Mouse (Mus musculus) forebrain, embryonic 14.5 days (tissue): ENCODE results near the gene 1110017D15Rik. TPM values are rescaled to one million over a fixed set of nuclear protein-coding genes. Genes with fewer than 3 reads are reported as not detected.

ENCODE experiments used
- ATAC-seq: fragments of 200-750 bp; cut with Nextera tagmentation; 2 replicates; pipeline ENCODE4 v1.8.0; 2017; ENCODE audit warnings: mild to moderate bottlenecking, moderate library complexity
- DNase-seq: peaks from one replicate; pipeline ENCODE4 v3.0.0-alpha.2; 2015; ENCODE audit warnings: low spot score
- H3K27ac ChIP-seq: fragments of 300-500 bp; sonication (generic); 2 replicates; pipeline ENCODE4 v1.5.1; 2014; ENCODE audit warnings: low read depth, mild to moderate bottlenecking, control low read depth, low read length, moderate library complexity
- H3K27me3 ChIP-seq: fragments of 300-500 bp; sonication (generic); replicated peaks from 2 replicates; pipeline ENCODE4 v1.6.1; 2014; ENCODE audit warnings: low read length, control low read depth, mixed read lengths; ENCODE audit not compliant: control insufficient read depth, insufficient read depth
- H3K36me3 ChIP-seq: fragments of 300-500 bp; sonication (generic); 2 replicates; pipeline ENCODE4 v1.6.1; 2014; ENCODE audit warnings: low read length, control low read depth; ENCODE audit not compliant: control insufficient read depth, insufficient read depth
- H3K4me1 ChIP-seq: fragments of 300-500 bp; sonication (generic); 2 replicates; pipeline ENCODE4 v1.6.1; 2014; ENCODE audit warnings: antibody characterized with exemption, low read length, control low read depth; ENCODE audit not compliant: control insufficient read depth, insufficient read depth
- H3K4me2 ChIP-seq: fragments of 300-500 bp; sonication (generic); 2 replicates; pipeline ENCODE4 v1.6.1; 2014; ENCODE audit warnings: mild to moderate bottlenecking, control low read depth, low read length
- H3K4me3 ChIP-seq: fragments of 300-500 bp; sonication (generic); 2 replicates; pipeline ENCODE4 v1.5.1; 2014; ENCODE audit warnings: low read depth, low read length, control low read depth
- H3K9ac ChIP-seq: fragments of 300-500 bp; sonication (generic); 2 replicates; pipeline ENCODE4 v1.6.1; 2014; ENCODE audit warnings: mild to moderate bottlenecking, low read length, control low read depth, moderate library complexity
- H3K9me3 ChIP-seq: fragments of 300-500 bp; sonication (generic); replicated peaks from 2 replicates; pipeline ENCODE4 v1.6.1; 2016; ENCODE audit warnings: low read length, control low read depth, mixed read lengths; ENCODE audit not compliant: control insufficient read depth
- WGBS: fragments of 180-500 bp; shearing (Covaris S2); extraction: QIAGEN DNeasy Blood & Tissue Kit; methylation state at CpG from one replicate; pipeline ENCODE4 v1.1.7; 2014; 5-methylcytosine and 5-hydroxymethylcytosine counted together
- polyA plus RNA-seq: library from polyadenylated mRNA; unstranded; fragments of >200 nt; fragmentation: Nextera tagmentation; extraction: Ambion mirVana; gene quantifications from 2 replicates; pipeline ENCODE4 v1.2.1, GENCODE M21; 2014

The 1110017D15Rik gene
- polyA plus RNA-seq, result 10.5 and 11.1 TPM in 2 replicates

DNA sequence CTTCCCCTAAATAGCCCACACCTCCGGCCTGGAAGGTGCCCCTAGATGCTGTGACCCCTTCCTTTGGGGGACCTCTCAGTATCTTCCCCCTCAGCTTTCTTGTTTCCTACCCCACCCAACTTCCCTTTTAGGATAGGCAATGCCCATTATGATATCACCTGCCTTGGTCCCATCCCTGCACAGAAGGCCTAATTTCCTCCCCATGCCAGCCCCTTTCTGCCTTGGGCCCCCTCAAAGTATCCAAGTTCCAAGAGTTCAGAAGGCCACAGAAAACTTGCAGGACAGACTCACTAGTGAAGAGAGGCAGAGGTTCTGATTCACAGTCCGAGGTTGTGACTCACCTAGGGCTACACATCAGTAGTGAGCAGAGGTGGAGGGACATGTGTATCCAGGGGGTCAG lies at the start of gene 1110017D15Rik:
TSS of gene 1110017D15Rik (minus strand) at position 101 of the 400 bp plus-strand sequence.
- 98% methylated on average over 2 of the region's 2 CpGs for whole genome bisulfite sequencing
- no peak for ATAC-seq

GRCm38 (mm10) chr4:41566123-41566522 lies 49.0 kb upstream of the 1110017D15Rik start:
- Histone ChIP-seq H3K9me3 (no peaks in the 10 kb centered on the region), H3K9ac (no peak overlapping the region), H3K27me3 (no peaks in the 10 kb centered on the region), H3K4me1 (peaks cover 18% of the 10 kb centered on the region), H3K4me3 (no peak overlapping the region), H3K4me2 (no peak overlapping the region), H3K36me3 (no peaks in the 10 kb centered on the region), H3K27ac (no peak overlapping the region)
- WGBS, result 12% methylated on average over 3 of the region's 3 CpGs
- no peak for ATAC-seq
- no peak for DNase-seq

More for the DNA sequence above, at the start of gene 1110017D15Rik:
- H3K27me3 ChIP-seq, result no peaks in the 10 kb centered on the region
- H3K4me3 ChIP-seq, result no peak within 1 kb of the TSS
- H3K27ac ChIP-seq, result no peak within 1 kb of the TSS
- H3K9ac ChIP-seq, result no peak within 1 kb of the TSS
- peaks cover 6% of the 10 kb centered on the region; the same call in 1 of the 2 replicates for H3K4me1 ChIP-seq
- peaks cover 12% of the 10 kb centered on the region for H3K36me3 ChIP-seq
- DNase-seq, result no peak
- H3K4me2 ChIP-seq, result no peak within 1 kb of the TSS
- H3K9me3 ChIP-seq, result no peaks in the 10 kb centered on the region

DNA sequence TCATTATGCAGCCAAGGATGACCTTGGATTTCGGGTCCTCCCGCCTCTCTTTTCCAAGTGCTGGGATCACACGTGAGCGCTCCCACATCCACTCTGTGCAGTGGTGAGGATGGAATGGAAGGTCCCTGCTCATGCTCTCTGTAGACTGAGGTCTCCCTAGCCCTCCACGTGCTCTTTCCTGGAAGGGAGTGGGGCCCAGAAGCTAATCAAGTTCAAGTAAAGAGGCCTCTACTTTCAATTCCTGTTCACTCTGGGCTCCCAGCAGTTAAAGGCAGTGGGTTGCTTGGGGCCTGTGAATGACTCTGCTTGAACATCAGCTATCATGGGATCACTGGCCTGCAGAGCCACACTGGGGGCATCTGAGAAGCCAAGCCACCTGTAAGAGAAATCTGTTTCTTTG lies 46.2 kb upstream of the 1110017D15Rik start:
- no peaks in the 10 kb centered on the region for H3K9me3 ChIP-seq
- DNase-seq (no peak), ATAC-seq (no peak)
- peaks cover 17% of the 10 kb centered on the region for H3K4me1 ChIP-seq
- H3K36me3 ChIP-seq, result no peaks in the 10 kb centered on the region
- no peak overlapping the region for H3K27ac ChIP-seq
- no peak overlapping the region for H3K9ac ChIP-seq
- no peaks in the 10 kb centered on the region for H3K27me3 ChIP-seq
- H3K4me3 ChIP-seq, result no peak overlapping the region
- WGBS, result 91% methylated on average over 5 of the region's 5 CpGs
- no peak overlapping the region for H3K4me2 ChIP-seq

DNA sequence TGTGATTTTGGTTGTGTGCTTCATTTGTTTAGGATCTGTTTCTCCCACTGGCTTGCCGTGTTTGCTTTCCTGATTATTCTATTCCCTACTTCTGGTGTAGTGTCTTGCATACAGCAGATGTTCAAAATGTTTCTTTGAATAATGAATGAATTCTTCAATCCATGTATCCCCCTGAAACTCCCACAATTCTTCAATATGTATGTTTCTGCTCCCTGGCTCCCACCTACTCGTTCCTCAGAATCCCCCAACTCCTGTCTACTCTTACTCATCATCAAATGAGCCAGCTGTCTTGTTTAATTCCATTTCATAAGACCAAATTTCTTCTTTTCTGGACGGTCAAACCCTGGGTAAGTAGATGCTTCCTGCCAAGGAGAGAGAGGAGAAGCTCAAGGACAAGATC lies 40.0 kb upstream of the 1110017D15Rik start:
- no peaks in the 10 kb centered on the region; the same call in 1 of the 2 replicates for H3K4me1 ChIP-seq
- H3K4me2 ChIP-seq, result no peak overlapping the region
- no peak overlapping the region for H3K4me3 ChIP-seq
- H3K9ac ChIP-seq, result no peak overlapping the region
- no peak overlapping the region for H3K27ac ChIP-seq
- 76% methylated on average over 3 of the region's 3 CpGs for WGBS
- no peak for ATAC-seq
- no peak for DNase-seq
- H3K9me3 ChIP-seq, result no peaks in the 10 kb centered on the region
- no peaks in the 10 kb centered on the region for H3K27me3 ChIP-seq
- no peaks in the 10 kb centered on the region for H3K36me3 ChIP-seq

GRCm38 (mm10) chr4:41556311-41556953 lies 39.3 kb upstream of the 1110017D15Rik start:
- Histone ChIP-seq H3K27ac (no peak overlapping the region), H3K4me3 (no peak overlapping the region), H3K4me2 (no peak overlapping the region), H3K36me3 (no peaks in the 10 kb centered on the region), H3K9ac (no peak overlapping the region), H3K4me1 (no peaks in the 10 kb centered on the region; the same call in 1 of the 2 replicates), H3K9me3 (no peaks in the 10 kb centered on the region), H3K27me3 (no peaks in the 10 kb centered on the region)
- ATAC-seq (no peak), DNase-seq (no peak)
- 69% methylated on average over 5 of the region's 5 CpGs for WGBS

DNA sequence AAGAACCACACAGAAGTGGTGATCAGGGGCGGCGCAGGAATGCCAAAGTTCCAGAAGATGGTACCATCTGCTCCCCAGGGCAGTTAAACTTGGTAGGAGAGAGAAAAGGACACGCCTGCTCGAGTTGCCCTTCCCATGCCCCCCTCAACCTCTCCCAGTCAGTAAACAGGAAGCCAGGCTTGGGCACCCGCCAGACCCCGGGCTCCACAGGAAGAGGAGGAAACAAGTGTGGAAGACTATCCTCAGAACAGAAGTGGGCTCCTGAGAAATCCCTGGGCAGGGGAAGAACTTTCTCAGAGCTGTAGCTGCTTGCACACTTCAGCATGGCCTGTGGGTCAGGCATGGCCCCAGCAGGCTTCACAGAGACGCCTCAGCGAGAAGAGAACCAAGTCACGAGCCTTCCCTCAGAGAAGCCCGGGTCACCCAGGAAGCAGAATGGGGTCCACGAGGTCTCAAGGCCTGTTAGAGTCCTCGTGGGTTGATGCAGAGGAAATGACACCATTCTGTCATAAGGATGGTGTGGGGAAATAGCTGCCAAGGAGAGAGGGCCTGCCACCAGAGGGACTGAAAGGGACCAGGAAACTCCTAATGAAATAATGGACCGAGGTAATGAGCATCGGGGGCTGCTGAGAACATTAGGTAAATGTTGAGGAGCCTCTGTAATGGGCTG lies 38.0 kb upstream of the 1110017D15Rik start:
- Histone ChIP-seq H3K4me2 (no peak overlapping the region), H3K36me3 (no peaks in the 10 kb centered on the region), H3K4me1 (no peaks in the 10 kb centered on the region; the same call in 1 of the 2 replicates), H3K27me3 (no peaks in the 10 kb centered on the region), H3K9ac (no peak overlapping the region), H3K4me3 (no peak overlapping the region), H3K9me3 (no peaks in the 10 kb centered on the region), H3K27ac (no peak overlapping the region; the same call in 1 of the 2 replicates)
- ATAC-seq, result no peak
- no peak for DNase-seq
- 79% methylated on average over 14 of the region's 14 CpGs for WGBS

GRCm38 (mm10) chr4:41553116-41553515 lies 36.0 kb upstream of the 1110017D15Rik start:
- Histone ChIP-seq H3K4me3 (no peak overlapping the region), H3K9ac (no peak overlapping the region), H3K27ac (no peak overlapping the region), H3K36me3 (no peaks in the 10 kb centered on the region), H3K4me1 (no peaks in the 10 kb centered on the region; the same call in 1 of the 2 replicates), H3K27me3 (no peaks in the 10 kb centered on the region), H3K4me2 (no peak overlapping the region), H3K9me3 (no peaks in the 10 kb centered on the region)
- 76% methylated on average over 11 of the region's 11 CpGs for WGBS
- ATAC-seq, result no peak
- DNase-seq, result no peak

DNA sequence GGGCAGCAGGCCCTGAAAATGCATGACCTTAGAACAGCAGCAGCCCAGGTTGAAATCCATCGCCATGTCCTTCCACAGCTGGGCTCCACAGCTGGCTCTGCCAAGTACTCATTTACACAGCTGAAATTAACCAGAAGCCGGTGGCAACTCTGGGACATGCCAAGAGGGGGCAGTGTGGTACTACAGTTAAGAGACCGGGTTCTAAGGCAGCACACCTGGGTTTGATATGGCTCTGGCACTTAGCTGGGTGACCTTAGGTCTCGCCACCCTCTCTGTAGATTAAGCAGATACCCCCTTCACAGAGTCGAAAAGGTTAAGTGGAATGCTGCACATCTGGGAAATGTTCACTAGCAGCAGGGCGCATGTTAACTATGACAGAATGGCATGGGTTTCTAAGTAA lies 35.4 kb upstream of the 1110017D15Rik start:
- Histone ChIP-seq H3K4me3 (no peak overlapping the region), H3K27me3 (no peaks in the 10 kb centered on the region), H3K27ac (no peak overlapping the region), H3K36me3 (no peaks in the 10 kb centered on the region), H3K4me1 (no peaks in the 10 kb centered on the region; the same call in 1 of the 2 replicates), H3K9ac (no peak overlapping the region), H3K4me2 (no peak overlapping the region), H3K9me3 (no peaks in the 10 kb centered on the region)
- DNase-seq (peak; percentile 77), ATAC-seq (peak; percentile 56)
- WGBS, result 37% methylated on average over 6 of the region's 6 CpGs

DNA sequence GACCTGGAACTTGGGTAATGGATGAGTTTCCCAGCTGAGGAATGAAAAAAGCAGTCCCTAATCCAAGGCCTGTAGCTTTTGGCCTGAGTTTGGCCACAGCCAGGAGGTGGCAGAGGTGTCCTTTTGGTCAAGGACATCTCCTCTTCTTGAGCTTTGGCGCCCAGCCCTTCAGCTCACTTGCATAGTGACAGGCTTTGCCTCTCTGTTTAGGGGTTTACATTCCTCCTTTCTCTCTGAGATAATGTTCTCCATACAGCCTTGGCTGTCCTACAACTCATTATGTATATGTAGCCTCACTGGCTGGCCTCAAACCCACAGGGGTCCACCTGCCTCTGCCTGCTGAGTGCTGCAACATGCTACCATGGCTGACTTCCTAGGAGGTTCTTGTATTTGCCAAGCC lies 30.0 kb upstream of the 1110017D15Rik start:
- Histone ChIP-seq H3K27ac (no peak overlapping the region), H3K4me1 (peaks cover 7% of the 10 kb centered on the region), H3K9me3 (no peaks in the 10 kb centered on the region), H3K27me3 (no peaks in the 10 kb centered on the region), H3K36me3 (no peaks in the 10 kb centered on the region), H3K9ac (no peak overlapping the region), H3K4me3 (no peak overlapping the region), H3K4me2 (no peak overlapping the region)
- ATAC-seq (no peak), DNase-seq (no peak)
- WGBS, result 83% methylated on average over 1 of the region's 1 CpGs
